Mouse (Mus musculus): ENCODE data around the gene Pbx1.

DNA sequence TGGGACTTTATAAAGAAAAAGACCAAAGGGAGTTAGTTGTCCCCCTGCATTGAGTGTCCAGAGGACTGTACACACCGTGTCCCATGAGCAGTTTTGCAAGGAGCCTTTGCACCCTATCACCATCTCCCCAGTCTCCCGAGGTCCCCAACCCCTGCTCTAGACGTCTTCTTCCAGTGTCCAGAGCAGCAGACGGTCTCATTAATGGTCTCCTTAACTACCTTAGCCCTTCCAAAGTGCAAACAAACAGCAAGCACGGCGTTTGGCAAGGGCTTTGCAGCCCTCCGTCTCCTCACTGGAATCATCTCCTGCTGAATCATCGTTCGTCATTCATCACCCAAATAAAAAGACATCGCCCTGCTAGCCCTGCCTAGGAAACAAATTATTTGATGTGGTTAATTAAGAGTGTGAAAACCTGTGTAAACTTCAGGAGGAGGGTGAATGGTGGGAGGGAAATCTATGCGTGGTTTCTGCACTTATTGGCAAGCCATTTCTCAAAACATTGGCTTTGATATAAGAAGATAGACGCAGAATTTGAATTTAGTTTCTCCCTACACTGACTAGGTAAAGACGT is 113.1 kb downstream of the Pbx1 start:
- TF ChIP-seq POLR2A (IDR thresholded peaks at IDR 0.05; ENCODE audit: borderline replicate concordance, control insufficient read depth, low read depth, low read length) (no peak), CTCF (IDR thresholded peaks at IDR 0.05; ENCODE audit: control insufficient read depth, insufficient read depth, low read length) (no peak)
